Mouse (Mus musculus): ENCODE results near the gene Dupd1.

DNA sequence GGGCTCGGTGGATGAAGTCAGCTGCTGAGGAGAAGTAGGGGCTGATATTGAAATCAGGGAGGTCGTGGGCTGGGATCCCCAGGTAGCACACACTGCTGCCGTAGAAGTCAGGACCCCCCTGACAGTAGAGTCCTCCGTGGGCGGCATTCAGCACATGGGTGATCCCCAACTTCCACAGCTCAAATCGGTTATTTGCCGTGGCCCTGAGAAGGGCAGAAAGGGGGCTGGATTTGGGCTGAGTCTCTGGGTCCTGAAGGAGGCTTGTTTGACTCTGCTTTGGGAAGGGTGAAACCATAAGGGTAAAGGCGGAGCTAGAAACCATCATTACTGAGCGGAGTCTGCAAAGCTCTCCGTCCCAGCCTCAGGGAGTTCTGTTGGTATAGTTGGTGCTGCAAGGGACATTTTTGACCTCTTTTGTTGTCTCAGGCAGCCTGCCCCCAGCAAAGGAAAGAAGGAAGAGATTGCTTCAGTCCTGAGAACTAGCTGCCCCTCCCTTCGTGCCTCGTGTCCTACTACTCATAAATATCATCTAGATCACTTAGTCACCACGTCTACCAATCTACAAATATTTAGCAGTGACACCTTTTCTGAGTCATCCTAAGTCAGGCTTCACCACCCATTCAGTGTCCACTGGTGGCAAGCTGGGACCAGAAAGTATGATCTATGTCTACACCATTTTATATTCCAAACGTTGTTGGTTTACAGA, 33.2 kb upstream of the Dupd1 start:
- no peak for TF ChIP-seq POLR2A (IDR thresholded peaks at IDR 0.05; ENCODE audit: insufficient read depth, low read length)
- TF ChIP-seq CTCF (IDR thresholded peaks at IDR 0.05; ENCODE audit: low read depth, low read length): no peak
- TF ChIP-seq EP300 (IDR thresholded peaks at IDR 0.05; ENCODE audit: insufficient read depth, low read depth, low read length): no peak

Measured in ES-Bruce4 (cell line).